Mouse (Mus musculus): ENCODE results near the gene Nkain1. TPM values are rescaled to one million over a fixed set of nuclear protein-coding genes. Genes with fewer than 3 reads are reported as not detected.

The Nkain1 gene
- polyA plus RNA-seq (2015; fragmentation: Nextera tagmentation; extraction: Ambion mirVana): 7.5 and 8.1 TPM in 2 replicates

GRCm38 (mm10) chr4:130574048-130574413 is at the start of gene Nkain1:
Nkain1 (minus strand) TSS chr4:130574173.

Other genes with a start within 250 kb of the Nkain1 start
- 102 and 113 TPM in 2 replicates for gene Zcchc17, start 214.2 kb downstream of the Nkain1 start, polyA plus RNA-seq (2015; fragmentation: Nextera tagmentation; extraction: Ambion mirVana)
- 68.5 and 72.8 TPM in 2 replicates for gene Snrnp40, start 214.0 kb downstream of the Nkain1 start, polyA plus RNA-seq (2015; fragmentation: Nextera tagmentation; extraction: Ambion mirVana)
- gene Pum1, start 89.1 kb upstream of the Nkain1 start, polyA plus RNA-seq (2015; fragmentation: Nextera tagmentation; extraction: Ambion mirVana): 50.5 and 54.0 TPM in 2 replicates
- gene Sdc3, start 218.4 kb upstream of the Nkain1 start, polyA plus RNA-seq (2015; fragmentation: Nextera tagmentation; extraction: Ambion mirVana): 136 and 167 TPM in 2 replicates

Measured in neural tube, postnatal 0 days (tissue).